Mouse (Mus musculus) adrenal gland, postnatal 36 days (tissue): ENCODE measurements around the gene Iscu. TPM values are rescaled to one million over a fixed set of nuclear protein-coding genes. Genes with fewer than 3 reads are reported as not detected.
"Not testable (repeated sequence)": the region's sequence is repeated elsewhere in the genome, so short reads cannot be mapped to it uniquely, and the experiment has no call there.

Experiments used
- DNase-seq, 2 experiments: peaks; one replicate each; pipeline ENCODE4 v3.0.0; 2021; ENCODE audit warnings: mixed read lengths in 1 of 2
- total RNA-seq, 2 experiments: library from RNA; stranded (reverse); gene quantifications; 2 replicates each; pipeline ENCODE4 v1.2.3; 2021

The Iscu gene
- total RNA-seq, 2 experiments from 2014 or later, result 612 to 984 TPM

DNA sequence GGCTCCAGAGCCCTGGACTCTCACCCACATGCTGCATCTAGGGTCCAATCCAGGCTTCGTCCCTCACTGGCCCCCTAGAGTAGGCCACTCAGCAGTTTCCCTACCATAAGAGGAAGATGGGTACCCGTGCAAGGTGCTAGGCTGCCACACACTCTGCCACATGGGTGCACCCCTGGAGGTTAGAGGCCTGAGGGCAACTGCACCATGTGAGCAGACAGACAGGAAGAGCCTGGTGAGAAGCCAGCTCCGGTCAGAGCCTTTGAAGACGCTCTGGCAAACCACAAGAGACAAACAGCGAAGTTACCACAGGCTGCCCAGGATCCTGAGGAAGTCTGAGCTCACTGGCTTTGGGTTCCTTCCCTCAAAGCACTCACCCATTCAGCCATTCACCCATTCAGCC, 14.4 kb downstream of the Iscu start:
- no peak for DNase-seq

DNA sequence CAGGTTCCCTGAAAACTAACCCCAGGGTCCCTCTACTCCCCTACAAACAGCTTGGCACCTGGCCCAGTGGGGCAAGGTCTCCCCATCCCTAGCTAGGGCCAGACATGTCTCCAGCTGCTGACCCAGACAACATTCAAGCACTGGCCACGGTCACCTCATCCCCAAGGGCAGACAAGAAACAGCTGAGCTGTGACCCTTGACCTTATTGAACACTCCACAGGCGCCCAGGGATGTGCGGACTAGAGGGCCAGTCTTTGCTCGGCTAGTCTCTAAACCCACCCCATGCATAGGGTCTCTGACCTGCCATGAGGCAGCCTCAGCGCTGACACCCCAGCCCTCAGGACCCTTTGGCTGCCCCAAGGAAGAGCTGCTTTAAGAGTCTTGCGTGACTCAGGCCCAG, 16.1 kb downstream of the Iscu start:
- no peak for DNase-seq

DNA sequence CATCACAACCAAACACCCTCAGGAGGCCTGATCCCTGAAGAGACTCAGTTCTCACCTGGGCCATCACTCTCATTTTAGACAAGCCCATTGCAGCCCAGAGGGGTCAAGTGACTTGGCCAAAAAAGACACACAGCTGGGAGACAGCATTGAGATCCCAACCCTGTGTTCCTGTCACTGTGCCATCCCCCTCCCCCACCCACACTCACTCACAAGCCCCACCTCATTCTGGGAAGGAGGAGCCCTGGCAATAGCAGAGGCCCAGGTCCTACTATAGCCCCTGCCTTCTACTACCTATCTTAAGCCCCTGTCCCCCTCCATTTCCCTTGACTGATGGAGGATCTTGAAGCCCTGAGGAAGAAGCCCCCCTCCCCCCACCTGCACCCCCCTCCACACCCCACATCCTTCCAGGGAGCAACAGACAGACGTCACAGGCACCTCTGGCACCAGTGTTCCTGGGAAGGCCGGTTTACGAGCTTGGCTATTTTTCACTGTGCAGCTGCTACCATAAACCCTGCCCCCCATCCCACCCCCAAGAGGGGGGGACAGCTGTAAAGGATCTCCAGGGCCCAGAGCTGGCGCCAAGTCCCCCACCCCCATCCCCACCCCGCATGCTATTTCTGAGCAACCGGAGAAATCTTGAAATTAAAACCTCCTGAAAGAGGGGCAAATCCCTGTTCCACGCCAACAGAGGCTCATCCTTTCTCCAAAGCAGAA, 16.7 kb downstream of the Iscu start:
- peak in 1 of 2 experiments; percentile 29 for DNase-seq

DNA sequence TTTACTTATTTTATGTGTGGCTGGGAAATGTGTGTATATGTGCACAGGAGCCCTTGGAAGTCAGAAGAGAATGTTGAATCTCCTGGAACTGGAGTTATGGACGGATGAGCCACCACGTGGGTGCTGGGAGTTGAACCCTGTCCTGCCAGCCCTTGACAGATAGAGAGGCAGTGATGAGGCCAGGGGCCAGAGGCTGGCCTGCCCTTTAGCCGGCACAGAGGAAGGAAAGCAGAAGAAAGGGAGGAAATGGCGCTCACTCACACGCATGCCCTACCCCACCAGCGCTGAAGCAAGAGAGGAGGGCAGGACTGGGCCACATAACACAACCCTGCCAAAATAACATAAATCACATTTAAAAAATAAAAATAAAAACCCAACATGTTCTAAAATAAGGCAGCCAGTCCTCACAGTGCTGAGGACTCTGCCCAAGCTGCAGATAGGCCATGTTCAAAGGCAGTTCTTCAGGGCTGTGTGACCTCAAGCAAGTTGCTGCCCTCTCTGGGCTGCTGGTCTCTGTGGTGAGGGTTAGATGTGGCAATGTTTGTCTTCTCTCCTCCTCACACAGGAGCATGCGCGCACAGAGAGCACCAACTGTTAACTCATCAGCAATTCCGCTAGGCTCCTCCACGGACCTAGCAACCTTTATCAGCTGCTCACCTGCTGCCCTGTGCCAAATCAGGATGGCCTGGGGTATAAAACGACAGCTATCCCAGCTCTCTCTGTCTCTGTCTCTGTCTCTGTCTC, 18.1 kb downstream of the Iscu start:
- DNase-seq, result peak in 1 of 2 experiments; percentile 46

- no peak for DNase-seq
Measured at GRCm38 (mm10) chr5:113791197-113792095, 18.9 kb downstream of the Iscu start.

- peak in 1 of 2 experiments; percentile 49 for DNase-seq
Measured at GRCm38 (mm10) chr5:113796401-113797148, 24.0 kb downstream of the Iscu start.

DNA sequence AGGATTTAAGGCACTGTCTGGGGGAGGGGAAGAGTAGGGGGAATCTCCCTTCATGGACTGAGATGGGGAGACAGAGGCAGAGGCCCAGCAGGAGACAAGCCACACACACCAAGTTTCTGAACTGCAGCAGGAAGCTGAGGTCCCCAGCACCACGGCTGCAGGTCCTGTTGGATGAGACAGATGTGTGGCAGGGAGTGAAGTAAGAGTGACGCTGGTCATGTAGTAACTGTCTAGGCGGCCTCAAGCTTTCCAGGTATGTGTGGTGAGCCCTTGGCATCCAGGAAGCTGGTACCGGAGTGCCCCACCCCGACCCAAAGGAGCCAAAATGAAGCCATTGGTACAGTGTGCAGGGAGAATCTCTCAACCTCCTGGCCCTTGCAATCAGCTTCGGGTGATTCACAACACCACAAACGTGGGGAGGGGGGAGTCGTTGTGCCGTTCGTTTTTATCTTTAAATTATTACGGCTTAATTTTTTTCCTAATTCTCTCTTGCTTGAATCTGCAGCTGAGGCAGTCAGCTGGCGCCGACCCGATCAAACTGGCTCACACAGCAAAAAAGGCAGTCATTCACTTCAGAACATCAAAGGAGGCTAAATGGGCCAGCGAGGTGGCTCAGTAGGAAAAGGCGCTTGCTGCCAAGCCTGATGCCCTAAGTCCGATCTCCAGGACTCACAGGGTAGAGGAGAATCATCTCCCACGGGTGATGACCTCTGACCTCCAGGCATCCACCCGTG, 24.8 kb downstream of the Iscu start:
- DNase-seq, result peak in 1 of 2 experiments; percentile 3

DNA sequence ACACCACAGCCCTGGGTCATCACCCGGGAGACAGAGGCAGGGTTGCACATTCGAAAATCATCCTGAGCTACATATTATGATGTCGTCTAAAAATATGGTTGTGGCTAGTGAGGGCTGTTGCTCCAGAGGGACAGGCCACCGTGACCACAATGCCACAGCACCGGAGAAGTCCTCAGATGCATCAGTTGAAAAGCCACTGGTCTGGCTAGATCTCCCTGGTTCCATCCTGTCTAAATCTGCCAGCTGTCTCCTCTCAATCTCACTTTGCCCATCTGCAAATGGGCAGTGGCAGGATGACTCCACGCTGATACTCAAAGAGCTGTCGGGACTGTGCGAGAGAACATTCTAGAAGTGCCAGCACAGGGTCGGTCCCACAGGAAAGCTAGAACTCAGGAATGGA, 26.0 kb downstream of the Iscu start:
- peak in 1 of 2 experiments; percentile 0 for DNase-seq

DNA sequence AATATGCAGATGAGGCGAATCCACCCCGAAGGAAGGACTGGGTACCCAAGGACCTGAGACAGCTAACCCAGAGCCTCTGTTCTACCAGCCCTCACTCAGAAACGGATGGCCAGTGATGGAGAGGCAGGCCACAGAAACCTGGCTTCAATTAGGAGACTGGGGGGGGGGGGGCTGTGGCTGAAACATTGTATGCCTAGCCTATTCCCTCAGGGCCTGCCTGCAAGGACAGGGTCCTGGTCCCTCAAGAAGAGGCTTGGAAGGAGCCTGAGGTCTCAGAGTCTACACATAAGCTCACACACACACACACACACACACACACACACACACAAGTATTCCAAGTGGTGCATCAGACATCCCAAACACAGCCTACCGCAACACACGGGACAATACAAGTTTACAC, 27.1 kb downstream of the Iscu start:
- DNase-seq, result no peak

GRCm38 (mm10) chr5:113800280-113800679, 27.7 kb downstream of the Iscu start, which contains the start of gene Tmem119:
Gene Tmem119 (minus strand): TSS chr5:113800516.
- peak; percentile 54 to 68 for DNase-seq

- no peak for DNase-seq
Measured at GRCm38 (mm10) chr5:113804395-113804966, 31.9 kb downstream of the Iscu start.

DNA sequence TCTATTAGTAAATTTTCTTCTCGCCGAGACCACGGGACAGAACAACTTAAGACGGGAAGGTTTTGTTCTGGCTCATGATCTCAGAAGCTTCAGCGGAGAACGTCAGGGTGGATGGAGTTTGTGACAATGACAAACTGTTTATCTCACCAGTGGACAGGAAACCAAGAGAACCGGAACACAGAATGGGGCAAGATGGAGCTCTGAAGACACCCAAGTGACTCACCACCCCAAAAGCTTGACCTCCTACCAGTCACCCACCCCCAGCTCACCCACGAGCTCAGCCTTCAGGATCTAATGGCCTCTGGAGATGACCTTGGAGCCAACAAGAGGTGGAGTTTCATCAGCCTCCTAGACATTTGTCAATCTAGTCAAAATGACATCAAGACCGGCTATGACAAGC, 32.8 kb downstream of the Iscu start:
- no peak for DNase-seq

GRCm38 (mm10) chr5:113806414-113806813, 33.9 kb downstream of the Iscu start:
- no peak for DNase-seq

- no peak for DNase-seq
Measured at GRCm38 (mm10) chr5:113807712-113808111, 35.2 kb downstream of the Iscu start.

DNA sequence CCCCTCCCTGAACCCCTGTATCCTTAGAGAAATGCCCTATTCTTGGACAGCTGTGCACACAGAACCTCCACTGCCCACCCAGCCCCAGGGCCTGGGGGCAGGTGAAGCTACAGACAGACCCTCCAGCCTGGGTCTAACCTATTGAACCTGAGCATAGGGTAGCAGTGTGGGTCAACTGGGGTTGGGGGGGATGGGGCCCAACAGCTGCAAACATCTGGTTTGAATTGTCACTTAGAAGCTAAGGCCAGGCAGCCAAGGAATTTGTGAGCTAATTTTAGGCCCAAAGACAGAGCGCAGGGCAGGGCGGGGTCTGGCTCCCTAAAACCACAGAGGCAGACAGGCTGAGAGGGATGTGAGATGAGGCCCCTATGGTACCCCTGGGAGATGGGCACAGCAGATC, 35.6 kb downstream of the Iscu start:
- no peak for DNase-seq

- no peak for DNase-seq
Measured at GRCm38 (mm10) chr5:113810111-113810510, 37.6 kb downstream of the Iscu start.

DNA sequence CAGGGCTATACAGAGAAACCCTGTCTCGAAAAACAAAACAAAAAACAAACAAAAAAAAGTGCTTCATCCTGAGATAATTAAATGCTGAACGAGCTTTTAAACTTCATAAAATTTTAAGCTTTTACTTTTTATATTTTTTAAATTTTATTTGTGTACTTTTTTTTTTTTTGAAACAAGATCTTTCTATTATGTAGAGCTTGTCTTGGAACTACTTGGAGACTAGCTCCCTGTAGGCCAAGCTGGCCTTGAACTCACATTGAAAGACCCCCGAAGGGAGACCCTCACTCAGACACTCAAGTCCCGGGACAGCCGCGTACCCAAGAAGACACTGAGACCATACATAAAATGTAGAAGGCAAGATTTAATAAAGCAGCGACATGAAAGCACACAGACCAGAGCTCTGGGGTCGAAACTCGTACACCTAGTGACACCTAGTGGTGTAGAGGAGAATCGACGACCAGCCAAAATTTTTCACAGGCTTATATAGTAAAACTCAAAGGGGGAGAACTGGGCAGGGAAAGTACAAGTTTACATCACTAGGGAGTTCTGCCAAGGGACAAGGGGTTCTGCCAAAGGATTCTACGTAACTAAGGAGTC, 39.4 kb downstream of the Iscu start:
- not testable (repeated sequence) for DNase-seq

DNA sequence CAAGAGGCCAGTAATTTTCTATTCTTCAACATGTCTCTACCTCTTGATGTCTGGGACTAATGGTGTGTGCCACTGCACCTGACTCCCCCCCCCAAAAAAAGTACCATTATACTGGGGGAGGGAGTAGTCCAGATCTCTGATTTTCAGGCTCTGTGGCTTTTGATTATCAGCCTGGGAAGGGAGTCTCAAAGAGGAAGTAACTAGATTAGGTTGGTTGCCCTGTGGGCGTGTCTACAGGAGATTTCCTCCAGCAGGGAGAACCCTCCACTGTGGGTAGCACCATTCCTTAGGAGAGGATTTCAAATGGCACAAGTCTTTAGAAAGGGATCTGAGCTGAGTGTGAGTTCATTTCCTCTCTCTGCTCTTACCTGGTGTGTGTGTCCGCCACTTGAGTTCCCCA, 40.1 kb downstream of the Iscu start:
- DNase-seq, result no peak

GRCm38 (mm10) chr5:113813608-113814007, 41.1 kb downstream of the Iscu start:
- DNase-seq, result no peak
